12 mouse cellular contexts compared by ENCODE assay signal in genomic region chr9:27301486-27301885, GRCm38 (mm10). TPM values are rescaled to one million over a fixed set of nuclear protein-coding genes. Genes with fewer than 3 reads are reported as not detected.
DNase-seq lines count a peak whose midpoint lies in the region; ATAC-seq and TF ChIP-seq lines count a peak whose summit lies in the region.
"Had no signal": no experiment of that assay in that cellular context is flagged by ENCODE, and none has a peak within 500 bp of the region (broad histone marks: within the 10 kb centered on the region; RNA-seq: fewer than 3 reads in every experiment).

No protein-coding gene starts in this region.

- H3K9ac ChIP-seq in lung, postnatal 0 days (replicated peaks; ENCODE audit: low read depth) = no peak overlapping the region
- no peak overlapping the region for H3K9ac ChIP-seq in forebrain, embryonic 14.5 days (ENCODE audit: low read length)
- H3K9ac ChIP-seq in limb, embryonic 13.5 days = no peak overlapping the region
- H3K9ac ChIP-seq: embryonic facial prominence, embryonic 15.5 days had no signal

- no peak for TF ChIP-seq EP300 in lung, postnatal 0 days (IDR thresholded peaks at IDR 0.05)

- 36% methylated on average over 5 of the region's 5 CpGs for WGBS in lung, postnatal 0 days
- WGBS in forebrain, embryonic 14.5 days = 61% methylated on average over 5 of the region's 5 CpGs
- 12% methylated on average over 5 of the region's 5 CpGs for WGBS in limb, embryonic 13.5 days

- no peak overlapping the region for H3K27ac ChIP-seq in lung, postnatal 0 days (ENCODE audit: low read length)
- H3K27ac ChIP-seq in forebrain, embryonic 14.5 days (ENCODE audit: low read depth, low read length) = no peak overlapping the region
- H3K27ac ChIP-seq in limb, embryonic 13.5 days = no peak overlapping the region
- H3K27ac ChIP-seq: embryonic facial prominence, embryonic 15.5 days had no signal

- H3K4me1 ChIP-seq in lung, postnatal 0 days (ENCODE audit: insufficient read depth, low read depth, low read length) = no peaks in the 10 kb centered on the region
- peaks cover 35% of the 10 kb centered on the region for H3K4me1 ChIP-seq in forebrain, embryonic 14.5 days (ENCODE audit: control insufficient read depth, insufficient read depth, low read length)
- peaks cover 53% of the 10 kb centered on the region for H3K4me1 ChIP-seq in limb, embryonic 13.5 days

- H3K4me3 ChIP-seq in lung, postnatal 0 days (ENCODE audit: low read depth, low read length) = no peak overlapping the region
- no peak overlapping the region; the same call in 1 of the 2 replicates for H3K4me3 ChIP-seq in forebrain, embryonic 14.5 days (ENCODE audit: low read depth, low read length)
- H3K4me3 ChIP-seq in limb, embryonic 13.5 days = no peak overlapping the region
- H3K4me3 ChIP-seq: embryonic facial prominence, embryonic 15.5 days had no signal

- no peaks in the 10 kb centered on the region for H3K36me3 ChIP-seq in lung, postnatal 0 days (ENCODE audit: insufficient read depth, low read length)
- H3K36me3 ChIP-seq in forebrain, embryonic 14.5 days (ENCODE audit: control insufficient read depth, insufficient read depth, low read length) = no peaks in the 10 kb centered on the region
- H3K36me3 ChIP-seq in limb, embryonic 13.5 days = no peaks in the 10 kb centered on the region
- H3K36me3 ChIP-seq: embryonic facial prominence, embryonic 15.5 days had no signal

- 0 out of 2 replicates have a peak, but pooled peaks cover 15% of the 10 kb centered on the region for H3K27me3 ChIP-seq in lung, postnatal 0 days (replicated peaks; ENCODE audit: insufficient read depth, low read length)
- 0 out of 2 replicates have a peak, but pooled peaks cover 2% of the 10 kb centered on the region for H3K27me3 ChIP-seq in forebrain, embryonic 14.5 days (replicated peaks; ENCODE audit: control insufficient read depth, insufficient read depth, low read length)
- H3K27me3 ChIP-seq in limb, embryonic 13.5 days = peaks cover 76% of the 10 kb centered on the region

- no peak overlapping the region for H3K4me2 ChIP-seq in lung, postnatal 0 days (replicated peaks; ENCODE audit: low read depth, low read length)
- peak overlapping the region; percentile 99 for H3K4me2 ChIP-seq in forebrain, embryonic 14.5 days (ENCODE audit: low read length)
- peak overlapping the region; percentile 93 for H3K4me2 ChIP-seq in limb, embryonic 13.5 days (replicated peaks)
- H3K4me2 ChIP-seq: embryonic facial prominence, embryonic 15.5 days had no signal

- H3K9me3 ChIP-seq in lung, postnatal 0 days (ENCODE audit: low read length) = no peaks in the 10 kb centered on the region
- H3K9me3 ChIP-seq in forebrain, embryonic 14.5 days (replicated peaks; ENCODE audit: control insufficient read depth, low read length) = no peaks in the 10 kb centered on the region
- H3K9me3 ChIP-seq in limb, embryonic 13.5 days = no peaks in the 10 kb centered on the region
- H3K9me3 ChIP-seq: embryonic facial prominence, embryonic 15.5 days had no signal

- DNase-seq in lung, postnatal 36 days = peak; percentile 5
- no peak for DNase-seq in lung, postnatal 0 days (ENCODE audit: low spot score)
- DNase-seq in forebrain, embryonic 14.5 days (ENCODE audit: low spot score) = no peak
- DNase-seq in yolk sac, embryonic 10.5 days (ENCODE audit: low spot score) = peak; percentile 16
- no peak for DNase-seq in layer of hippocampus, adult 11-12 months (ENCODE audit: low spot score)
- no peak for DNase-seq in kidney, adult 9 months
- DNase-seq in frontal cortex, adult 2 months (ENCODE audit: extremely low spot score in 1 of 2, low spot score in 1 of 2) = no peak
- DNase-seq: retina, postnatal 1 day; thymus, adult 18-20 months had no signal

- TF ChIP-seq CTCF in lung, postnatal 0 days (IDR thresholded peaks at IDR 0.05) = no peak

- no peak for ATAC-seq in lung, postnatal 0 days
- no peak for ATAC-seq in forebrain, embryonic 14.5 days
- no peak for ATAC-seq in limb, embryonic 13.5 days (ENCODE audit: low FRiP score, low read depth)
- ATAC-seq: intestine, embryonic 16.5 days had no signal

RNA-seq across cellular contexts. Expression of gene Igsf9b, which starts 2.5 kb away (rescaled TPM):
- polyA plus RNA-seq in lung, postnatal 0 days (2015; fragmentation: Nextera tagmentation; extraction: Ambion mirVana) = 1.4 TPM in 2 replicates
- 5.1 and 7.5 TPM in 2 replicates for polyA plus RNA-seq in forebrain, embryonic 14.5 days (2014; fragmentation: Nextera tagmentation; extraction: Ambion mirVana)
- 3.6 and 3.7 TPM in 2 replicates for polyA plus RNA-seq in limb, embryonic 13.5 days (2015; fragmentation: Nextera tagmentation; extraction: Ambion mirVana)
- 17.2 and 17.5 TPM in 2 replicates for polyA plus RNA-seq in frontal cortex, adult 2 months (2012; rRNA removed)

Comparison
In these comparisons a context has a peak if more than half of its experiments do, and no peak if none do; other contexts are left out.
1. DNase-seq: peak in lung, postnatal 36 days (single experiment) and yolk sac, embryonic 10.5 days (single experiment); none in lung, postnatal 0 days (single experiment), forebrain, embryonic 14.5 days (single experiment), layer of hippocampus, adult 11-12 months (single experiment), kidney, adult 9 months (single experiment) and frontal cortex, adult 2 months (0 of 2).